Mouse (Mus musculus): ENCODE measurements around the gene Klhl28. TPM values are rescaled to one million over a fixed set of nuclear protein-coding genes. Genes with fewer than 3 reads are reported as not detected.

Klhl28 gene
- total RNA-seq, 2 experiments from 2014 or later = 23.3 to 24.4 TPM

- peak in 1 of 2 experiments; percentile 79 for DNase-seq (ENCODE audit: extremely low spot score in 1 of 2, low spot score in 2 of 2)
Measured at GRCm38 (mm10) chr12:64897060-64897730, 68.1 kb downstream of the Klhl28 start.

More at GRCm38 (mm10) chr12:64897060-64897730, 68.1 kb downstream of the Klhl28 start:
- intact Hi-C loops (cut with DNase I) = no loop called here

Other genes with a start within 250 kb of the Klhl28 start
- gene Gm527, start 47.6 kb downstream of the Klhl28 start, total RNA-seq (2021) = 10 to 100 TPM; 11.0 to 14.8 TPM
- gene Togaram1, start 270 bp upstream of the Klhl28 start, total RNA-seq (2021) = 10 to 100 TPM; 39.1 to 39.4 TPM
- gene Prpf39, start 70.8 kb upstream of the Klhl28 start, total RNA-seq (2021) = 10 to 100 TPM; 42.4 to 45.5 TPM
- gene Fkbp3, start 108.5 kb upstream of the Klhl28 start, total RNA-seq (2021) = 100 to 1,000 TPM; 186 to 206 TPM
- gene Fancm, start 110.1 kb upstream of the Klhl28 start, total RNA-seq (2021) = 10 to 100 TPM; 11.4 to 12.1 TPM
- 1 to 10 TPM; 1.5 to 1.8 TPM for gene Mis18bp1, start 207.1 kb upstream of the Klhl28 start, total RNA-seq (2021)